Comparison of ENCODE assay signal across 30 mouse cellular contexts in the genomic region with DNA sequence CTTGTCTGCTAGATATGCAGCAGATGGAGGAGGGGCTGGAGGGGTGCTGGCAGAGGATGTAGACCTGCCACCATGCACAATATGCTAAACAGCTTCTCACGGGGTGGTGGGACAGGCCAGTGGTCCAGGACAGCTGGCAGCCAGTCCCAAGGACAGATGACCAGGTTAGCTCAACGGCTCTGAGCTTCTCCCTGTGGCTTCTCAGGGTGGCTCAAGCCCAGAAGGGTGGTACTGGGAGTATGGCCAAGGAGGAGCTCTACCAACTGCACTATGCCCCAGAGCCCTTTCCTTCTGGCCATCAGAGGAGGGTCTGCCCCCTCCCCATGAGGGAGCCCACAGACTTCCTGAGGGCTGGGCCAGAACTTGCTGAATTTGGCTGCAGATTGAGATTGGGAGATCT. TPM values are rescaled to one million over a fixed set of nuclear protein-coding genes. Genes with fewer than 3 reads are reported as not detected.
DNase-seq lines count a peak whose midpoint lies in the region; ATAC-seq lines count a peak whose summit lies in the region.
"Had no signal": no experiment of that assay in that cellular context is flagged by ENCODE, and none has a peak within 500 bp of the region (broad histone marks: within the 10 kb centered on the region; RNA-seq: fewer than 3 reads in every experiment).

No protein-coding gene starts in this region.

- peak; percentile 58 to 67 for DNase-seq in cerebellum, postnatal 14 days
- no peak for DNase-seq in cerebellum, adult 11 months
- peak; percentile 88 for DNase-seq in left cerebral cortex, postnatal 4 days
- DNase-seq in left cerebral cortex, adult 11 months (ENCODE audit: low spot score): no peak
- DNase-seq: adrenal gland, postnatal 10 days; adrenal gland, postnatal 36 days; B cell, adult 2 months; cerebellum, adult 11-12 months; cerebellum, adult 8-10 months; cerebellum, postnatal 25 days; forebrain, postnatal 0 days; gastrocnemius, adult 2 months; gastrocnemius, postnatal 14 days; heart, adult 18-20 months; heart, postnatal 14 days; heart, postnatal 4 days; kidney, adult 11 months had no signal

- peak; percentile 72; the same call in 1 of the 2 replicates for ATAC-seq in hindbrain, embryonic 15.5 days (ENCODE audit: low FRiP score, low read depth)
- ATAC-seq in hindbrain, embryonic 13.5 days (ENCODE audit: low FRiP score): no peak
- ATAC-seq: forebrain, embryonic 14.5 days; forebrain, postnatal 0 days; intestine, embryonic 15.5 days; Patski had no signal

- H3K4me1 ChIP-seq in hindbrain, embryonic 15.5 days (replicated peaks): no peaks in the 10 kb centered on the region
- no peaks in the 10 kb centered on the region for H3K4me1 ChIP-seq in hindbrain, embryonic 13.5 days (replicated peaks)
- H3K4me1 ChIP-seq: embryonic facial prominence, embryonic 12.5 days; embryonic facial prominence, embryonic 15.5 days; heart, embryonic 10.5 days; heart, embryonic 13.5 days; intestine, embryonic 15.5 days had no signal

- 75% methylated on average over 2 of the region's 2 CpGs for WGBS in hindbrain, embryonic 15.5 days
- 74% methylated on average over 2 of the region's 2 CpGs for whole genome bisulfite sequencing in hindbrain, embryonic 13.5 days

- H3K4me2 ChIP-seq in hindbrain, embryonic 15.5 days: no peak overlapping the region
- no peak overlapping the region for H3K4me2 ChIP-seq in hindbrain, embryonic 13.5 days
- H3K4me2 ChIP-seq: embryonic facial prominence, embryonic 12.5 days; embryonic facial prominence, embryonic 15.5 days; heart, embryonic 13.5 days; intestine, embryonic 15.5 days had no signal

- no peaks in the 10 kb centered on the region for H3K9me3 ChIP-seq in hindbrain, embryonic 15.5 days
- H3K9me3 ChIP-seq in hindbrain, embryonic 13.5 days: no peaks in the 10 kb centered on the region
- H3K9me3 ChIP-seq: embryonic facial prominence, embryonic 12.5 days; embryonic facial prominence, embryonic 15.5 days; G1E; heart, embryonic 10.5 days; heart, embryonic 13.5 days; intestine, embryonic 15.5 days had no signal

- H3K4me3 ChIP-seq in hindbrain, embryonic 15.5 days: no peak overlapping the region
- H3K4me3 ChIP-seq in hindbrain, embryonic 13.5 days: no peak overlapping the region
- H3K4me3 ChIP-seq: embryonic facial prominence, embryonic 12.5 days; embryonic facial prominence, embryonic 15.5 days; gastrocnemius, adult 2 months; heart, embryonic 10.5 days; heart, embryonic 13.5 days; intestine, embryonic 15.5 days had no signal

- H3K27ac ChIP-seq in hindbrain, embryonic 15.5 days (replicated peaks): no peak overlapping the region
- H3K27ac ChIP-seq in hindbrain, embryonic 13.5 days: no peak overlapping the region
- H3K27ac ChIP-seq: embryonic facial prominence, embryonic 12.5 days; embryonic facial prominence, embryonic 15.5 days; gastrocnemius, adult 2 months; heart, embryonic 10.5 days; heart, embryonic 13.5 days; intestine, embryonic 15.5 days had no signal

- no peak overlapping the region for H3K9ac ChIP-seq in hindbrain, embryonic 15.5 days
- no peak overlapping the region for H3K9ac ChIP-seq in hindbrain, embryonic 13.5 days
- H3K9ac ChIP-seq: embryonic facial prominence, embryonic 12.5 days; embryonic facial prominence, embryonic 15.5 days; forebrain, postnatal 0 days; heart, embryonic 13.5 days; intestine, embryonic 15.5 days had no signal

- H3K36me3 ChIP-seq in hindbrain, embryonic 15.5 days: no peaks in the 10 kb centered on the region
- H3K36me3 ChIP-seq in hindbrain, embryonic 13.5 days: no peaks in the 10 kb centered on the region
- H3K36me3 ChIP-seq: embryonic facial prominence, embryonic 12.5 days; embryonic facial prominence, embryonic 15.5 days; G1E; heart, embryonic 10.5 days; heart, embryonic 13.5 days; intestine, embryonic 15.5 days had no signal

- H3K27me3 ChIP-seq in hindbrain, embryonic 15.5 days: no peaks in the 10 kb centered on the region
- no peaks in the 10 kb centered on the region for H3K27me3 ChIP-seq in hindbrain, embryonic 13.5 days
- H3K27me3 ChIP-seq: CH12.LX; embryonic facial prominence, embryonic 12.5 days; embryonic facial prominence, embryonic 15.5 days; heart, embryonic 13.5 days; intestine, embryonic 15.5 days; Patski had no signal

- intact Hi-C loops in left cerebral cortex, postnatal 4 days (cut with DNase I): no loop called here

RNA-seq across cellular contexts. Expression of a gene that starts 35.2 kb away (rescaled TPM):
- 41.1 and 51.0 TPM in 2 replicates for polyA plus RNA-seq in hindbrain, embryonic 15.5 days (2015; fragmentation: Nextera tagmentation; extraction: Ambion mirVana)
- polyA plus RNA-seq in hindbrain, embryonic 13.5 days (2015; fragmentation: Nextera tagmentation; extraction: Ambion mirVana): 31.7 and 31.9 TPM in 2 replicates
- total RNA-seq in left cerebral cortex, postnatal 4 days (2021): 100 to 1,000 TPM; 283 to 301 TPM
- total RNA-seq: CH12.LX; common myeloid progenitor, adult 5-6 weeks; heart, adult 18-20 months; heart, postnatal 14 days; heart, postnatal 4 days had no signal
- polyA plus RNA-seq: G1E; heart, embryonic 10.5 days; heart, embryonic 16.5 days; Patski had no signal

Comparison
In these comparisons a context has a peak if more than half of its experiments do, and no peak if none do; other contexts are left out.
1. DNase-seq: peak in cerebellum, postnatal 14 days (2 of 2) and left cerebral cortex, postnatal 4 days (single experiment); none in cerebellum, adult 11 months (single experiment) and left cerebral cortex, adult 11 months (single experiment).